Mouse (Mus musculus) heart, adult 8-10 months (tissue): Measurements from ENCODE around the gene Lhpp. TPM values are rescaled to one million over a fixed set of nuclear protein-coding genes. Genes with fewer than 3 reads are reported as not detected.

Source experiments
- DNase-seq: peaks from one replicate; pipeline ENCODE4 v3.0.0; 2022; ENCODE audit warnings: low spot score
- total RNA-seq, 4 experiments: library from RNA; stranded (reverse); gene quantifications; 2 replicates each; pipeline ENCODE4 v1.2.4; 2022

Lhpp gene
- total RNA-seq: 10 to 100 TPM; 14.4 to 18.0 (median 16.6) TPM

GRCm38 (mm10) chr7:132610468-132611318, at the start of gene Lhpp:
Gene Lhpp (plus strand): TSS chr7:132610638.
- peak; percentile 81 for DNase-seq

DNA sequence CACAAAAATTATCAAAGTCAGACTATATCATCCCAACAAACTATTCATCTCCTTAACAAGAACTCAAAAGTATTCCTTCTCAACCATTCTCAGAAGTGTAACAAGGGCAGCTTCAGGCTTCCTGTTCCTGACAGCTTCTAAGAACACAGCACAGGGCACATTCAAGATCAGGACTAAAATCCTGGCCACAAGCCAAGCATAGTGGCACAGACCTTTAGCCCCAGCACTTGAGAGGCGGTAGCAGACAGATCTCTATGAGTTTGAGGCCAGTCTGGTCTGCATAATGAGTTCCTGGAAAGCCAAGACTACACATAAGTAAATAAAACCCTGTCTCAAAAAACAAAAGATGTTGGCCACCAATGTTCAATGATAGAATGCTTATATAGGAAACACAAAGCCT, 44.6 kb upstream of the Lhpp start:
- DNase-seq: no peak

GRCm38 (mm10) chr7:132568817-132569216, 41.6 kb upstream of the Lhpp start:
- DNase-seq: peak; percentile 36

DNA sequence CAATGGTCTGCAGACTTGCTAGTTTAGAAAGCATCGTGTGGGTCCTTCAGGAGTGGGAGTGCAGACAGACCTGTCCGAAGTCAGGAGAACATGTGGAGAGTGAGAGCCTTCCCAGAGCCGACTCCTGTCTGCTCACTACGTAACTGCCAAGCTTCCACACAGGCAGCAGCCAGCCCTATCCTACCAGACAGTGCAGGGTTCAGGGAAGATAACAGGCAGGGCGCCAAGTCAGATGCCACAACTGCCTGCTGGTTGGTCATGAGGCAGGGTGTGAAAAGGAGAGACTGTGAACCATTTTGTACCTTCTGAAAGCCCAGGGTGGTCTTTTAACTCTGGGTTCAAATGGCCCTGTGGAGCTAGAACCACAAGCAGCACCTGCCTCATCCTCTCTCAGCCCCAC, 40.4 kb upstream of the Lhpp start:
- peak; percentile 46 for DNase-seq

GRCm38 (mm10) chr7:132571481-132571880, 39.0 kb upstream of the Lhpp start:
- DNase-seq: no peak

GRCm38 (mm10) chr7:132572738-132573137, 37.7 kb upstream of the Lhpp start:
- no peak for DNase-seq

GRCm38 (mm10) chr7:132573205-132573604, 37.2 kb upstream of the Lhpp start:
- DNase-seq: no peak

GRCm38 (mm10) chr7:132574646-132575045, 35.8 kb upstream of the Lhpp start:
- no peak for DNase-seq

DNA sequence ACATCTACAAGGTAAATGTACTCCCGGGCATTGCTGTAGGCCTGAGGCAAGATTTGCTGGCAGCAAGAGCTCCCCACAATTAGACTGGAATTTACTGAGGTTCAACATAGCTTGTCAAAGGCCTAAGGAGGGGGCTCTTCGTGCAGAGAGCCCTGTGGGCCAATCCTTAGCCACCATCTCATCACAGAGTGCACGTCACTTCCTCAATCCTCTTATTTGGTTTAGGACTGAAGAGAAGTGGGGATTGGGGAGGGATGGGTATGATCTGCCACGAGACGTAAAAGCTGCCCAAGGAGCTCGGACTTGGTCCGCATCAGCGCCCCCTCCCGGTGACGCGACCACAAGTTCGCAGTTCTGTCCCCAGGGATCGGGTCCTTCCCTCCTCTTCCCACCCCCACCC, 34.8 kb upstream of the Lhpp start:
- DNase-seq: peak; percentile 81

GRCm38 (mm10) chr7:132576116-132576650, 34.3 kb upstream of the Lhpp start, which contains the start of gene Oat:
Gene Oat (minus strand): TSS chr7:132576398.
- peak; percentile 93 for DNase-seq

DNA sequence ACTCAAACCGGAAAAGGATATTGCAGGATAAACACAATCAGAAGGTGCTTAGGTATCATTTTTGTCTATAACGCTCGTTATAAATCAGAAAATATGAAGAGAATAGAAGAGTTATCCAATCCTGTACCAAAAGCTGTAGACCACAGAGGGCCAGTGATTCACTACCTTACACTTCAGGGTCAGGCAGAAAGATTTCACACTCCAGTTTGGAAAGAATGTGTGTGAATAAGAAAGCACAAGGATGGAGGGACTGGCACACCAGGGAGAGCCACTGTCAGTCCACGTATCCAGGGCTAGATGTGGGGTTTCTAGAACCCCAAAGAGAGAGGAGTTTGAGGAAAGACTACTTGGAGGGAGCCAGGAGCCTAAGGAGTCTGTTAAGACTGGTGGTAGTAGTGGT, 33.5 kb upstream of the Lhpp start:
- DNase-seq: no peak

GRCm38 (mm10) chr7:132580511-132580910, 29.9 kb upstream of the Lhpp start:
- no peak for DNase-seq

DNA sequence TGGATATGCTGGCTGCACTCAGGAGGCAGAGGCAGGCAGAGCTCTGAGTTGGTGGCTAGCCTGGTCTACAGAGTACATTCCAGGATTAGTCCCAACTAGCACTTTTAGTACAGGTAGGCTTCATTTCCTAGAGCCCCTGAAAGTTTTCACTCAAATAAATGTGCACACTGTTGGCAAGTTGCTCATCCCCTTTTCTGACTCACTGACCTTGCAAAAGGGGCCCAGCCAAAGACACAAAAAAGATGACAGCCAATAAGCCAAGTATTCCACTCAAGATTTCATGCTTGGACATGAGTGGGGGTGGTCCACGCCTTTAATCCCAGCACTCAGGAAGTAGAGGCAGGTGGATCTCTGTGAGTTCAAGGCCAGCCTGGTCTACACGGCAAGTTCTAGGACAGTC, 29.0 kb upstream of the Lhpp start:
- no peak for DNase-seq

- no peak for DNase-seq
Observed at GRCm38 (mm10) chr7:132585695-132586491, 24.5 kb upstream of the Lhpp start.

DNA sequence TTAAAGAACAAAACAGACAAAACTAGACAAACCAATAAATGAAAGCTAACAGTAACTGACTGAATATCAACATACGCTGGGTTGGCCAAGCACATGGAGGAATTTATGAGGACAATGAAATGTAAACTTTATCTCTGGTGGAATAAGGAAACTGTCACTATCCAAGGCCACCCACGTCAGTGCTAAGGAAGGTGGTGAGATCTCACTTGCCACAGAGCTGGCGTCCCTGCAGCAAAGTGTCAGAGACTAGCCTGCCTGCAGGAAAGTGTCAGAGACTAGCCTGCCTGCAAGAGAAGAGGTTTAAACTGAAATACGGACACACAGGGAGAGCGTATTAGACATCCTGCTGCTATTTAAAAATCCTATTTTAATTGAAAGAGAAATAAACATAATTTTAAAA, 23.3 kb upstream of the Lhpp start:
- no peak for DNase-seq

DNA sequence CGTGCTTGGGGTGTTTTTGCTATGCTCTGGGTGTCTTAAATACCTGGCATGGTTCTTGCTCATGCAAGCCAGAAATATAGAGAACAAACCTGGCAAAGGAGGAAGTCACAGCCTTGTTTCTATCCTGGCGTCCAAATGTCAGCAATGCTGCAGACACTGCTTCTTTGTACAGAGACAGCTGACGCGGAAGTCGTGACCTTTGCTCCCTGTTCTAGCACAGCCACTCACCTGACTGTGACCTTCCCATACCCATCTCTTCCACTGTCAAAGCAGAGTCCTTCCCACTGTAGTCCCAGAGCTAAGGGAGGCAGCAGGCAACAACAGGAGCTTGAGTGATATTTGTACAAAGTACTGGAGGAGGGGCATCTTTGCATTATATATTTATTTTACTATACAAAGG, 20.8 kb upstream of the Lhpp start:
- DNase-seq: no peak

DNA sequence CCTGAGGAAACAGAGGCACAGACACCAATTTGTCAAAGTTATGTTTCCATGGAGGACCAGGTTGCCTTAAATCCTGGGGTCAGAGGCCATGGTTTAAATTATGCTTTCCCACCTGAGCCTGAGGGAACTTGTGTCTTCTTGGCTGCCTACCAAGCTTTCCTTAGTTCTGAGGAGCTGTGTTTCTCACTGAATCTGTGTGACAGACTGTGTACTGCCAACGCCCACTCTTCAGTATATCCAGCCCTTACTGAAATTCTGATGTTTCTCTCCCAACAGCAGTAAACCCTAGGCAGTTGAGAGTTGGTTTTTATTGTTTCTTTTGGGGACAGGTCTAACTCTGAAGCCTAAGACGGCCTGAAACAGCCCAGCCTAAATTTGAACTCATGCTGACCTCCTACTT, 16.7 kb upstream of the Lhpp start:
- no peak for DNase-seq

DNA sequence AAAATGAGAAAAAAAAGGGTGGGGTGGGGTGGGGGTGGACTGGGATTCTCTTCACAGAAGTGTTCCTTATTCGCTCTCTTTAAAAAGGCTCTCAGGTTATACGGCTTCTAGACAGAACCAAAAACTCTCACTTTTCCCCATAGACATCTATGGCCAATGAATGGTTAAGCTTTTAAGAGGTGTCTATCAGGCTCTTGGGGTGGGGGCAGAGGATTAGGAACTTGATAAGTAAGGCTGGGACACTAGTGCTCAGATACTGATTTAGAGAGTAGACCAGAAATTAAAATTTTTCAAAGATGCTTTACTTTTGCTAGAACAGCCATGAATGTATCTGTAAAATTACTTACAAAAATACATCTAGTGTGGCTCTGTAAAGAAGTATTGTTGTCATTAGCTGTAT, 16.1 kb upstream of the Lhpp start:
- DNase-seq: no peak

DNA sequence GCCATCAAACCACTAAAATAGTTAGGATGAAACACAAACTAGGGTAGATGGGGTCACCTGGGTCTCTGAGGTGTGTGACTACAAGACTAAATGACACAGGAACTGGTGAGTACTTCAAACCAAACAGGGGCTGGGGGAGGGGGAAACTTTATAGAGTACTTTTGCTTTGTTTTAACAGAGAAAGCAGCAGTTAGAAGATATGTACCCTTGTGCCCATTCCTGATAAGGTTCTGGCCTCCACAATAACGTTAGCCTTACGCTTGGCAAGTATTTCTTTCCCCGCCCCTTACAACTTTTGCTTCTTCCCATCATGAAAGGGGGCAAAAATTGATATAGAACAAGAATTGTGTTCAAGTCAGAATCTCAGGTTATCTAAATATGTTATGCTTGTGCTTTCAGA, 14.7 kb upstream of the Lhpp start:
- DNase-seq: no peak

DNA sequence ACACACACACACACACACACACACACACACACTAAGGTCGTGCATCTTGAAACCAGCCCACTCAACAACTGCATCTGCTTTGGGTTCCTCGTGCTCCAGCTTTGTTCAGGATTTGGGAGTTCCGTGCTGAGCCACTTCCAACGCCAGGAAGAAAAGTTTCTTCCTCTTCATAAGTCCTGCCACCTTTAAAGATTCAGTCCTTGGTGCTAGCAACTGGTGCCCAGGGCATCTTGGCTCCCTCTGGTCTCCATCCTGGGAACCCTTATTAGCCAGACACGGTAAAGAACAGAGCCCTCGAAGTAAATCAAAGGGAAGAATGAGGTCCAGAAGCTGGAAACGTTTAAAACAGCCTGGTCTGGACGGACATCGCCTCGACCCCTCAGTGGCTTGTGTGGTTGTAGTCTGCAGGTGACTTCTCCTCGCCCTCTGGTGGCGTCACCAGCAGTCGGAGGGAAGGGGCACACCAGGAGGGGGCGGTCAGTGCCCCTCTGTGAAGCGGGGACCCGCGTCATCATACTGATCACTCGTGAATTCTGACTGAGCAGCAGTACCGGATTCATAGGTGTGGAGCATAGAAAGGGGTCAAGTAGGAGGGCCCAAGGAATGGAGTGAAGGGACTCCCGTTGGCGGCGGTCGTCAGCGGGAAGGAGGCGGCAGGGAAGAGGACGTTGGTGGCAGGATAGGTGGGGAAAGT, 13.7 kb upstream of the Lhpp start:
- no peak for DNase-seq

DNA sequence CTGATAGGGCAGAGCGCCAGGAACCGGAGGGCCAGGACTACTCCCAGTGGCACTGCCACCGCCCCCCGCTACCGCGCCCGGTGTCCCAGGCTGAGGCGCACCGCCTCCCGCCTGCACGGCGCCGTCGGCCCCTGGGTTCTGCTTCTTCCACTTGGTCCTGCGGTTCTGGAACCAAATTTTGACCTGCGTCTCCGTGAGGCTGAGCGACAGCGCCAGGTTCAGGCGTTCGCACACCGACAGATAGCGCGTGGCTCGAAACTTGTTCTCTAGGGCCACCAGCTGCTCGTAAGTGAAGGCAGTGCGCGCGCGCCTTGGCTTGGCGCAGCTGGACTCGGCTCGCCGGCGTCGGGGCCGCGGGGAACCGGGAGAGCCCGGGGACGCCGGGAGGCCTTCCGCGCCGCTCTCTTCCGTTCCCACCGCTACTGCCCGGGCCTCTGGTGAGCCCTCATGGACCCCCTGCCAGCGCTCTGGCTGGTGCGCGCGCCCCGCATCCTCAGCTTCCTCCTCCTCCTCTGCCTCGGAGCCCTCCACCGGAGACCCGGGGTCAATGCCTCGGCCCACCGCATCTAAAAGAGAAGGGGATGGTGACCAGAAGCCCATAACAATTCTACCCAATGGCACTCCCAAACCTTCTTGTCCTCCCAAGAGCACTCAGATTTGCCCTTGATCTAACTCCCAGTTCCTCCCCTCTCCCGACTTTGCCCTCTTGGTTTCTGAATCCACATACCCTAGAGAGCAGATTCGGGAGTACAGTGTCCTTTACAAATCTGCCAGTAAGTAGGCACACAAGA, 13.0 kb upstream of the Lhpp start:
- no peak for DNase-seq
